Mouse (Mus musculus): Measurements from ENCODE around the gene Arid4a. TPM values are rescaled to one million over a fixed set of nuclear protein-coding genes. Genes with fewer than 3 reads are reported as not detected.

Arid4a gene
- polyA plus RNA-seq, 1 experiment from 2014 or later: 19.3 TPM

DNA sequence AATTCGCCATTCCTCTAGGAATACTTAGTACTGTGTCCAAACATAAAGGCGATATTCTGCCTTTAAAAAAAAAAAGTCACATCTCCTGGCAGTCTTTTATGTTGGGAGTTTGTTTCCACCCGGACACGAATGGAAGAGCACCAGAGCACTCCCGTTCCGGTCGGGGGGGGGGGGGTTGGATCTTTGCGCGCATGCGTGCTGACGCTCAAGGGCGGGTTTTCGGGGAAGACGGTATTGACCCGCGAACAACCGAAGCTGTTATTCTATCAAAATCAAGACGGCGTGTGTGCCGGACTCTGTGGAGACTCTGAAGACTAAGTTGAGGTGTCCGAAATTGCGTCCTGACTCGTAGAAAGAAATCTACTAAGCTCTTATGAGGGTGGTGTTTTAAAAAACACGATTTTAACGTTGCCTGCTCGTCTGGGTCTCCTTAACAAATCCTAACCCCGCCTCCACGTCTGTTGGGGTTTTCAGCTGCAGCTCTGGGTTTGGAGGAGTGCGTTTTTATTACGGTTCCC is 121.2 kb downstream of the Arid4a start:
- DNase-seq (peak; percentile 95), ATAC-seq (peak; percentile 89)
- H3K9ac ChIP-seq (replicated peaks): peak overlapping the region; percentile 94
- H3K4me1 ChIP-seq (ENCODE audit: insufficient read depth): peaks cover 15% of the 10 kb centered on the region
- H3K9me3 ChIP-seq (ENCODE audit: low read length): no peaks in the 10 kb centered on the region
- 0% methylated on average over 30 of the region's 30 CpGs for WGBS (ENCODE audit: insufficient replicate concordance)
- peak overlapping the region; percentile 92 for H3K27ac ChIP-seq (ENCODE audit: low read depth)
- H3K4me2 ChIP-seq (ENCODE audit: low read depth, low read length): peak overlapping the region; percentile 99
- no peaks in the 10 kb centered on the region for H3K27me3 ChIP-seq (ENCODE audit: insufficient read depth, low read length)
- peak overlapping the region; percentile 82 for H3K4me3 ChIP-seq (ENCODE audit: low read depth, low read length)
- TF ChIP-seq CTCF (IDR thresholded peaks at IDR 0.05; ENCODE audit: low read depth) (no peak), EP300 (IDR thresholded peaks at IDR 0.05; ENCODE audit: low read depth) (no peak; the same call in 1 of the 2 replicates)
- H3K36me3 ChIP-seq (replicated peaks; ENCODE audit: insufficient read depth, low read length): peaks cover 24% of the 10 kb centered on the region

DNA sequence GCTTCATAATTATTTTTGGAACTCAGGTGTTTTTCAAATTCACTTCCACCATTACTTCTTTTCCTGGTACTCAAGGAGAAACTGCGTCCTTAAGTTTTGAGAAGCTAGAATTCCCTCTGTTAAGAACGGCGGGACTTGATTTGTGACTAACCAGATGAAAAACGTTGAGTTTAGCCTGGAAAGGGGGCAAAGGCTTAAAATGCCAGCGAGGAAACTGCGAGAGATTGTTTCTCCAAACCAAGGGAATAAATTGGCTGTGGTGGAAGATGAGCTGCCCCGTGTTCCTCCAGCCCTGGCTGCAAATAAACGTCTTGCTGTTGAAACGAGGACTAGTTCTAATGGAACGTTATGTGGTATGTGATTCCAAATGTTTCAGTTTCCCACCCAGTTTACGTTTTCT is 121.9 kb downstream of the Arid4a start:
- TF ChIP-seq EP300 (IDR thresholded peaks at IDR 0.05; ENCODE audit: low read depth) (no peak), CTCF (IDR thresholded peaks at IDR 0.05; ENCODE audit: low read depth) (no peak)
- Histone ChIP-seq H3K9me3 (ENCODE audit: low read length) (no peaks in the 10 kb centered on the region), H3K27ac (ENCODE audit: low read depth) (peak overlapping the region; percentile 92; the same call in 1 of the 2 replicates), H3K4me2 (ENCODE audit: low read depth, low read length) (peak overlapping the region; percentile 72), H3K36me3 (replicated peaks; ENCODE audit: insufficient read depth, low read length) (peaks cover 27% of the 10 kb centered on the region), H3K27me3 (ENCODE audit: insufficient read depth, low read length) (no peaks in the 10 kb centered on the region), H3K4me1 (ENCODE audit: insufficient read depth) (peaks cover 15% of the 10 kb centered on the region), H3K4me3 (ENCODE audit: low read depth, low read length) (peak overlapping the region; percentile 82), H3K9ac (replicated peaks) (peak overlapping the region; percentile 94)
- ATAC-seq (no peak), DNase-seq (no peak)
- WGBS (ENCODE audit: insufficient replicate concordance): 4% methylated on average over 11 of the region's 11 CpGs

DNA sequence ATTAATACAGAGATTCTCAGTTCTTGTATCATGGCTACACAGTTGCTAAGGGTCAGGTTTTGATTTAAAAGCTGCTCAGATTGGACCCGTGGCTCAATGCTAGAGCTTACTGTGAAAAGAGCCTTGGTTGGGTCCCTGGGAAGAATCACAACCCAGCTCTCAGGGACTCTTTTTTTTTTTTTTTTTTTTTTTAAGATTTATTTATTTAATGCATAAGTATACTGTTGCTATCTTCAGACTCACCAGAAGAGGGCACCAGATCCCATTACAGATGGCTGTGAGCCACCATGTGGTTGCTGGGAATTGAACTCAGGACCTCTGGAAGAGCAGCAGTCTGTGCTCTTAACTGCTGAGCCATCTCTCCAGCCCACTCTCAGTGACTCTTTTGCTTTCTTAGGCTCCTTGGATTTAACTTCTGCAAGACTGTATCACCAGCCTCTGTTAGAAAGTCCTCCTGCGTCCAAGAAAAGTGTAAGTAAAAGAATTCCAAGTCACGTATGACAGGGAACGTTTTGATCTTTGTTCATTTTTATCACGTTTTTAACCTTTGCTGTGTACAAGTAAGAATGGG is 123.6 kb downstream of the Arid4a start:
- ATAC-seq (no peak), DNase-seq (no peak)
- no peak overlapping the region for H3K9ac ChIP-seq (replicated peaks)
- peak; percentile 54 for TF ChIP-seq CTCF (IDR thresholded peaks at IDR 0.05; ENCODE audit: low read depth)
- TF ChIP-seq EP300 (IDR thresholded peaks at IDR 0.05; ENCODE audit: low read depth): no peak
- H3K4me1 ChIP-seq (ENCODE audit: insufficient read depth): peaks cover 15% of the 10 kb centered on the region
- peaks cover 39% of the 10 kb centered on the region for H3K36me3 ChIP-seq (replicated peaks; ENCODE audit: insufficient read depth, low read length)
- no peak overlapping the region for H3K4me2 ChIP-seq (ENCODE audit: low read depth, low read length)
- 76% methylated on average over 5 of the region's 5 CpGs for WGBS (ENCODE audit: insufficient replicate concordance)
- H3K9me3 ChIP-seq (ENCODE audit: low read length): no peaks in the 10 kb centered on the region
- no peak overlapping the region for H3K4me3 ChIP-seq (ENCODE audit: low read depth, low read length)
- H3K27ac ChIP-seq (ENCODE audit: low read depth): no peak overlapping the region
- no peaks in the 10 kb centered on the region for H3K27me3 ChIP-seq (ENCODE audit: insufficient read depth, low read length)

DNA sequence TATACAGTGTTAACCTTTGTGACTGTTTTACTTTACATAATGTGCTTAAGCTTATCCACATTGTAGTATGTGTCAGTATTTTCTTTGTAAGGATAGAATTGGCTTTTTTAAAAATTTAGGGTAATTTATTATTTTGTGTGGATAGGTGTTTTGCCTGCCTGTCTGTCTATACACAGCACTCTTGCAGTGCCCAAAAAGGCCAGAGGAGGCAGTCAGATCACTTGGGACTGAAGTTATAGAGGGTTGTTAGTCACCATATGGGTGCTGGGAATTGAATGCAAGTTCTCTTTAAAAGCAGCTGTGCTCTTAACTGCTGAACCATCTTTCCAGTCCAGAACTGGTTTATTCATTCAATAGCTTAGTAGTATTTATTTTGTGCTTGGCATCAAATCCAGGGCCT is 125.4 kb downstream of the Arid4a start:
- Histone ChIP-seq H3K36me3 (replicated peaks; ENCODE audit: insufficient read depth, low read length) (peaks cover 39% of the 10 kb centered on the region), H3K4me3 (ENCODE audit: low read depth, low read length) (no peak overlapping the region), H3K27ac (ENCODE audit: low read depth) (no peak overlapping the region), H3K9ac (replicated peaks) (no peak overlapping the region), H3K9me3 (ENCODE audit: low read length) (no peaks in the 10 kb centered on the region), H3K4me2 (ENCODE audit: low read depth, low read length) (no peak overlapping the region), H3K27me3 (ENCODE audit: insufficient read depth, low read length) (no peaks in the 10 kb centered on the region), H3K4me1 (ENCODE audit: insufficient read depth) (peaks cover 7% of the 10 kb centered on the region; the same call in 1 of the 2 replicates)
- ATAC-seq (no peak), DNase-seq (no peak)
- TF ChIP-seq CTCF (IDR thresholded peaks at IDR 0.05; ENCODE audit: low read depth) (peak; percentile 14; the same call in 1 of the 2 replicates), EP300 (IDR thresholded peaks at IDR 0.05; ENCODE audit: low read depth) (no peak)

DNA sequence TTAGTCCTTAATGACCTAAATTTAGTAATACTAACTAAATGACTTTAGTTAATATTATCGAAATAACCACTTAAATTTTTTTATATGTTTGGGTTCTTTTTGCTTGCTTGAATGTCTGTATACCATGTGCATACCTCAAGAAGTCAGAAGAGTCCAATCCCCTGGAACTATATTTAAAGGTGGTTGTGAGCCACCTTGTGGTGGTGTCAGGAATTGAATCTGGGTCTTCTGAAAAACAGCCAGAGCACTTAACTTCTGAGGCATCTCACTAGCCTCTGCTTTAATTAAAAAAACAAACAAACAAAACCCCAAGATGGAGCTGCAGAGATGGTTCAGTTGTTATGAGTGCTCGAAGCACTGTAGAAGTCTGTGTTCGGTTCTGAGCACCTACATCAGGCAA is 131.9 kb downstream of the Arid4a start:
- no peaks in the 10 kb centered on the region for H3K9me3 ChIP-seq (ENCODE audit: low read length)
- 74% methylated on average over 3 of the region's 3 CpGs for WGBS (ENCODE audit: insufficient replicate concordance)

More for the DNA sequence above, 131.9 kb downstream of the Arid4a start:
- DNase-seq (peak; percentile 49), ATAC-seq (no peak)
- no peaks in the 10 kb centered on the region for H3K4me1 ChIP-seq (ENCODE audit: insufficient read depth)
- TF ChIP-seq CTCF (IDR thresholded peaks at IDR 0.05; ENCODE audit: low read depth) (peak; percentile 71), EP300 (IDR thresholded peaks at IDR 0.05; ENCODE audit: low read depth) (no peak)
- no peak overlapping the region for H3K9ac ChIP-seq (replicated peaks)
- no peak overlapping the region for H3K4me3 ChIP-seq (ENCODE audit: low read depth, low read length)
- H3K27me3 ChIP-seq (ENCODE audit: insufficient read depth, low read length): no peaks in the 10 kb centered on the region
- peaks cover 54% of the 10 kb centered on the region for H3K36me3 ChIP-seq (replicated peaks; ENCODE audit: insufficient read depth, low read length)
- H3K27ac ChIP-seq (ENCODE audit: low read depth): no peak overlapping the region
- no peak overlapping the region for H3K4me2 ChIP-seq (ENCODE audit: low read depth, low read length)

Other genes with a start within 250 kb of the Arid4a start
- gene Frmd6, start 190.5 kb upstream of the Arid4a start, polyA plus RNA-seq (2015; fragmentation: Nextera tagmentation; extraction: Ambion mirVana): 2.0 and 2.4 TPM in 2 replicates
- 108 and 109 TPM in 2 replicates for gene Actr10, start 78.1 kb upstream of the Arid4a start, polyA plus RNA-seq (2015; fragmentation: Nextera tagmentation; extraction: Ambion mirVana)
- gene Psma3, start 41.4 kb upstream of the Arid4a start, polyA plus RNA-seq (2015; fragmentation: Nextera tagmentation; extraction: Ambion mirVana): 288 and 297 TPM in 2 replicates
- gene Tomm20l, start 95.4 kb downstream of the Arid4a start, polyA plus RNA-seq (2015; fragmentation: Nextera tagmentation; extraction: Ambion mirVana): not detected in 2 replicates
- gene Timm9, start 120.7 kb downstream of the Arid4a start, polyA plus RNA-seq (2015; fragmentation: Nextera tagmentation; extraction: Ambion mirVana): 58.2 and 61.9 TPM in 2 replicates
- gene 2700049A03Rik, start 120.9 kb downstream of the Arid4a start, polyA plus RNA-seq (2015; fragmentation: Nextera tagmentation; extraction: Ambion mirVana): 2.2 and 2.4 TPM in 2 replicates